Mouse (Mus musculus) intestine, postnatal 0 days (tissue): ENCODE measurements around the gene Wwp2. TPM values are rescaled to one million over a fixed set of nuclear protein-coding genes. Genes with fewer than 3 reads are reported as not detected.

Experiments
- ATAC-seq: fragments of 200-750 bp; cut with Nextera tagmentation; 2 replicates; pipeline ENCODE4 v1.8.0; 2017; ENCODE audit warnings: mild to moderate bottlenecking, moderate TSS enrichment, moderate library complexity
- H3K27ac ChIP-seq: fragments of 300-500 bp; sonication (generic); 2 replicates; pipeline ENCODE4 v1.5.1; 2014; ENCODE audit warnings: mild to moderate bottlenecking, low read depth, low read length, moderate library complexity
- H3K27me3 ChIP-seq: fragments of 300-500 bp; sonication (generic); replicated peaks from 2 replicates; pipeline ENCODE4 v1.6.1; 2014; ENCODE audit warnings: low read length, mixed read lengths; ENCODE audit not compliant: control insufficient read depth, insufficient read depth
- H3K36me3 ChIP-seq: fragments of 300-500 bp; sonication (generic); 2 replicates; pipeline ENCODE4 v1.6.1; 2014; ENCODE audit warnings: mild to moderate bottlenecking, moderate library complexity; ENCODE audit not compliant: control insufficient read depth, insufficient read depth
- H3K4me1 ChIP-seq: fragments of 300-500 bp; sonication (generic); replicated peaks from 2 replicates; pipeline ENCODE4 v1.6.1; 2014; ENCODE audit warnings: antibody characterized with exemption, low read length, mixed read lengths; ENCODE audit not compliant: control insufficient read depth, insufficient read depth
- H3K4me2 ChIP-seq: fragments of 300-500 bp; sonication (generic); replicated peaks from 2 replicates; pipeline ENCODE4 v1.6.1; 2014; ENCODE audit warnings: low read depth, mild to moderate bottlenecking, moderate library complexity
- H3K4me3 ChIP-seq: fragments of 300-500 bp; sonication (generic); 2 replicates; pipeline ENCODE4 v1.5.1; 2014; ENCODE audit warnings: low read depth, low read length
- H3K9ac ChIP-seq: fragments of 300-500 bp; sonication (generic); 2 replicates; pipeline ENCODE4 v1.6.1; 2014; ENCODE audit warnings: mild to moderate bottlenecking, low read depth, low read length
- H3K9me3 ChIP-seq: fragments of 300-500 bp; sonication (generic); 2 replicates; pipeline ENCODE4 v1.6.1; 2016; ENCODE audit warnings: mixed run types; ENCODE audit not compliant: control insufficient read depth
- CTCF ChIP-seq: sonication (generic); IDR thresholded peaks from 2 replicates; pipeline ENCODE4 v1.5.1; 2016; ENCODE audit warnings: low read depth, mild to moderate bottlenecking, control low read depth, antibody characterized with exemption, moderate library complexity
- WGBS: fragments of 180-500 bp; shearing (Covaris S2); extraction: QIAGEN DNeasy Blood & Tissue Kit; methylation state at CpG from one replicate; pipeline ENCODE4 v1.1.7; 2014; 5-methylcytosine and 5-hydroxymethylcytosine counted together
- polyA plus RNA-seq: library from polyadenylated mRNA; unstranded; fragments of >200 nt; fragmentation: Nextera tagmentation; extraction: Ambion mirVana; gene quantifications from 2 replicates; pipeline ENCODE4 v1.2.1, GENCODE M21; 2015

Wwp2 gene
- polyA plus RNA-seq, 1 experiment from 2014 or later = 37.4 TPM

- H3K4me3 ChIP-seq = no peak overlapping the region
- no peak for TF ChIP-seq CTCF
- no peaks in the 10 kb centered on the region for H3K27me3 ChIP-seq
- no peak for ATAC-seq
- H3K9me3 ChIP-seq = no peaks in the 10 kb centered on the region
- H3K9ac ChIP-seq = no peak overlapping the region
- peaks cover 48% of the 10 kb centered on the region for H3K36me3 ChIP-seq
- WGBS = 93% methylated on average over 10 of the region's 10 CpGs
- H3K27ac ChIP-seq = no peak overlapping the region
- no peak overlapping the region for H3K4me2 ChIP-seq
- no peaks in the 10 kb centered on the region for H3K4me1 ChIP-seq
Measured at GRCm38 (mm10) chr8:107555231-107555630, 119.1 kb downstream of the Wwp2 start.

GRCm38 (mm10) chr8:107556511-107556936, 120.4 kb downstream of the Wwp2 start:
- ATAC-seq = no peak
- no peaks in the 10 kb centered on the region for H3K27me3 ChIP-seq
- no peak for TF ChIP-seq CTCF
- H3K27ac ChIP-seq = no peak overlapping the region
- no peaks in the 10 kb centered on the region for H3K9me3 ChIP-seq
- H3K4me1 ChIP-seq = no peaks in the 10 kb centered on the region
- no peak overlapping the region for H3K9ac ChIP-seq
- 48% methylated on average over 12 of the region's 12 CpGs for WGBS
- H3K36me3 ChIP-seq = peaks cover 38% of the 10 kb centered on the region
- H3K4me2 ChIP-seq = no peak overlapping the region
- H3K4me3 ChIP-seq = no peak overlapping the region

GRCm38 (mm10) chr8:107560820-107561536, 124.8 kb downstream of the Wwp2 start:
- TF ChIP-seq CTCF = no peak
- Histone ChIP-seq H3K4me1 (no peaks in the 10 kb centered on the region), H3K4me2 (peak overlapping the region; percentile 32), H3K27ac (no peak overlapping the region), H3K4me3 (no peak overlapping the region), H3K27me3 (no peaks in the 10 kb centered on the region), H3K9me3 (no peaks in the 10 kb centered on the region), H3K36me3 (peaks cover 15% of the 10 kb centered on the region), H3K9ac (no peak overlapping the region)
- 60% methylated on average over 16 of the region's 16 CpGs for WGBS
- ATAC-seq = no peak

- no peak for ATAC-seq
- WGBS = 69% methylated on average over 9 of the region's 9 CpGs
- Histone ChIP-seq H3K4me3 (no peak overlapping the region), H3K9me3 (no peaks in the 10 kb centered on the region), H3K27ac (no peak overlapping the region), H3K9ac (no peak overlapping the region), H3K4me1 (no peaks in the 10 kb centered on the region), H3K4me2 (no peak overlapping the region), H3K27me3 (no peaks in the 10 kb centered on the region), H3K36me3 (peaks cover 8% of the 10 kb centered on the region; the same call in 1 of the 2 replicates)
- no peak for TF ChIP-seq CTCF
Measured at GRCm38 (mm10) chr8:107562164-107562563, 126.0 kb downstream of the Wwp2 start.

GRCm38 (mm10) chr8:107571046-107571445, 134.9 kb downstream of the Wwp2 start:
- ATAC-seq = no peak
- TF ChIP-seq CTCF = no peak
- Histone ChIP-seq H3K36me3 (no peaks in the 10 kb centered on the region), H3K9me3 (no peaks in the 10 kb centered on the region), H3K27ac (no peak overlapping the region), H3K4me1 (no peaks in the 10 kb centered on the region), H3K27me3 (no peaks in the 10 kb centered on the region), H3K9ac (no peak overlapping the region), H3K4me3 (no peak overlapping the region), H3K4me2 (no peak overlapping the region)
- WGBS = 79% methylated on average over 2 of the region's 2 CpGs

- H3K4me1 ChIP-seq = peaks cover 3% of the 10 kb centered on the region; the same call in 1 of the 2 replicates
- H3K27me3 ChIP-seq = no peaks in the 10 kb centered on the region
- H3K9me3 ChIP-seq = no peaks in the 10 kb centered on the region
- no peak overlapping the region for H3K9ac ChIP-seq
- no peak for TF ChIP-seq CTCF
- no peak for ATAC-seq
- H3K4me3 ChIP-seq = no peak overlapping the region
- WGBS = 78% methylated on average over 7 of the region's 7 CpGs
- H3K36me3 ChIP-seq = no peaks in the 10 kb centered on the region
- H3K27ac ChIP-seq = no peak overlapping the region
- H3K4me2 ChIP-seq = no peak overlapping the region
Measured at GRCm38 (mm10) chr8:107571486-107572135, 135.4 kb downstream of the Wwp2 start.
